Mouse (Mus musculus) mouse trophoblast stem cell (cell line): Measurements from ENCODE around the gene Pik3ip1.

ENCODE experiments used
- in situ Hi-C, 2 experiments: fragments of 300-500 bp; cut with MseI, MboI; formaldehyde crosslinking; loops; 2 replicates in 1 of 2; 3 replicates in 1 of 2; pipeline ENCODE4 v1.15.1; 2025

The Pik3ip1 gene

GRCm38 (mm10) chr11:3302792-3303191 lies 27.4 kb upstream of the Pik3ip1 start:
- in situ Hi-C loops = no loop called here

- in situ Hi-C loops = no loop called here
Measured at GRCm38 (mm10) chr11:3305821-3306220, 24.4 kb upstream of the Pik3ip1 start.

- in situ Hi-C loops = no loop called here
Measured at GRCm38 (mm10) chr11:3307875-3308274, 22.3 kb upstream of the Pik3ip1 start.

GRCm38 (mm10) chr11:3309884-3310283 lies 20.3 kb upstream of the Pik3ip1 start:
- in situ Hi-C loops = no loop called here

GRCm38 (mm10) chr11:3310789-3311585 lies 19.2 kb upstream of the Pik3ip1 start:
- in situ Hi-C loops = no loop called here

GRCm38 (mm10) chr11:3311586-3312347 lies 18.4 kb upstream of the Pik3ip1 start:
- in situ Hi-C loops = no loop called here

GRCm38 (mm10) chr11:3313294-3313693 lies 16.9 kb upstream of the Pik3ip1 start:
- in situ Hi-C loops = no loop called here

- in situ Hi-C loops = no loop called here
Measured at GRCm38 (mm10) chr11:3314148-3314547, 16.1 kb upstream of the Pik3ip1 start.

- in situ Hi-C loops = no loop called here
Measured at GRCm38 (mm10) chr11:3318286-3318685, 11.9 kb upstream of the Pik3ip1 start.

- in situ Hi-C loops = no loop called here
Measured at GRCm38 (mm10) chr11:3328271-3328670, 1.9 kb upstream of the Pik3ip1 start.

GRCm38 (mm10) chr11:3328806-3329775 lies 1.1 kb upstream of the Pik3ip1 start:
- in situ Hi-C loops = no loop called here

GRCm38 (mm10) chr11:3330566-3330965 lies 365 bp downstream of the Pik3ip1 start:
- in situ Hi-C loops = no loop called here

- in situ Hi-C loops = no loop called here
Measured at GRCm38 (mm10) chr11:3330991-3331750, 970 bp downstream of the Pik3ip1 start.

GRCm38 (mm10) chr11:3331756-3332642 lies 1.8 kb downstream of the Pik3ip1 start:
- in situ Hi-C loops = no loop called here

- in situ Hi-C loops = no loop called here
Measured at GRCm38 (mm10) chr11:3333111-3333695, 3.0 kb downstream of the Pik3ip1 start.

GRCm38 (mm10) chr11:3334141-3334710 lies 4.0 kb downstream of the Pik3ip1 start:
- in situ Hi-C loops = no loop called here

GRCm38 (mm10) chr11:3334711-3335316 lies 4.6 kb downstream of the Pik3ip1 start:
- in situ Hi-C loops = no loop called here

- in situ Hi-C loops = no loop called here
Measured at GRCm38 (mm10) chr11:3335651-3336216, 5.5 kb downstream of the Pik3ip1 start.
